Mouse (Mus musculus): ENCODE results near the gene Sacm1l. TPM values are rescaled to one million over a fixed set of nuclear protein-coding genes. Genes with fewer than 3 reads are reported as not detected.

Gene Sacm1l
- total and polyA plus RNA-seq, 3 experiments: 20.5 to 21.7 TPM; not detected in 1

DNA sequence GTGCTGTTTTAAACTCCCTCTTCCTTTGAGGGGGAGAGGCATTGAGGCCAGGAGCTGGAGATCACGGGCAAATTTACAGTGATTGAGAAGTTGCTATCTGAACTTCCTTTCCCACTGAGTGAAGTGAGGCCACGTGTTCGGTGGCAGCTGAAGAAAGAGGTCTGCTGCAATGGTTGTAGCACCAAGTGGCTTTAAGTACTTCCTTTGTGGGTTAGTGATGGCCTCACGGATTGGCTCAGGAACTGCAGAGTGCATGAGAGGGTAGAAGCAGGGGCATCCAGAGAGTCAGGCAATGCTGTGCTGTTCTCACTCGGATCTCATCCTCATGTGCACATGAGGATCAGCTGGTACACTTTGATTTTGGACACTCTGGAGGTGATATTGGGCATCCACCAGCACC, 31.7 kb upstream of the Sacm1l start:
- peaks cover 4 to 5% of the 10 kb centered on the region in 2 experiments for H3K36me3 ChIP-seq (ENCODE audit: control insufficient read depth in 1 of 2, insufficient read depth in 2 of 2, low read length in 2 of 2)
- no peak for DNase-seq (ENCODE audit: low read depth, low spot score)
- no peak overlapping the region for H3K27ac ChIP-seq (ENCODE audit: control insufficient read depth, low read depth, low read length)
- H3K9me3 ChIP-seq (replicated peaks; ENCODE audit: insufficient read depth, low read length): no peaks in the 10 kb centered on the region
- no peak overlapping the region for H3K4me3 ChIP-seq (ENCODE audit: control insufficient read depth in 1 of 2, insufficient read depth in 1 of 2, low read depth in 2 of 2, low read length in 2 of 2)
- H3K9ac ChIP-seq (ENCODE audit: control insufficient read depth, low read depth, low read length, poor library complexity, severe bottlenecking): no peak overlapping the region
- peaks cover 12% of the 10 kb centered on the region; the same call in 1 of the 2 replicates for H3K79me2 ChIP-seq (ENCODE audit: control insufficient read depth, insufficient read depth, low read length, poor library complexity)
- TF ChIP-seq SMC3 (IDR thresholded peaks at IDR 0.05; ENCODE audit: low read depth, low read length) (no peak), GABPA (IDR thresholded peaks at IDR 0.05; ENCODE audit: low read depth, low read length) (no peak), ZKSCAN1 (IDR thresholded peaks at IDR 0.05; ENCODE audit: low read depth, low read length) (no peak), POLR2AphosphoS2 (IDR thresholded peaks at IDR 0.05; ENCODE audit: low read length) (no peak), TBP (IDR thresholded peaks at IDR 0.05; ENCODE audit: low read depth, low read length) (no peak), USF1 (IDR thresholded peaks at IDR 0.05; ENCODE audit: low read depth, low read length) (no peak), CHD1 (IDR thresholded peaks at IDR 0.05; ENCODE audit: low read depth, low read length) (no peak), RCOR1 (IDR thresholded peaks at IDR 0.05; ENCODE audit: low read depth, low read length) (no peak), MYC (IDR thresholded peaks at IDR 0.05; ENCODE audit: low read depth, low read length) (no peak), MAZ (IDR thresholded peaks at IDR 0.05; ENCODE audit: low read depth, low read length) (no peak), UBTF (IDR thresholded peaks at IDR 0.05; ENCODE audit: borderline replicate concordance, insufficient read depth, low read depth, low read length) (no peak), MAX (IDR thresholded peaks at IDR 0.05; ENCODE audit: low read length) (no peak)
- H3K4me1 ChIP-seq (ENCODE audit: control insufficient read depth in 1 of 2, insufficient read depth in 2 of 2, low read length in 2 of 2): peaks cover 2% of the 10 kb centered on the region in 2 experiments; a peak in 2 of 4 replicates
- H3K27me3 ChIP-seq (ENCODE audit: control insufficient read depth in 1 of 2, insufficient read depth in 2 of 2, low read length in 2 of 2): no peaks in the 10 kb centered on the region

DNA sequence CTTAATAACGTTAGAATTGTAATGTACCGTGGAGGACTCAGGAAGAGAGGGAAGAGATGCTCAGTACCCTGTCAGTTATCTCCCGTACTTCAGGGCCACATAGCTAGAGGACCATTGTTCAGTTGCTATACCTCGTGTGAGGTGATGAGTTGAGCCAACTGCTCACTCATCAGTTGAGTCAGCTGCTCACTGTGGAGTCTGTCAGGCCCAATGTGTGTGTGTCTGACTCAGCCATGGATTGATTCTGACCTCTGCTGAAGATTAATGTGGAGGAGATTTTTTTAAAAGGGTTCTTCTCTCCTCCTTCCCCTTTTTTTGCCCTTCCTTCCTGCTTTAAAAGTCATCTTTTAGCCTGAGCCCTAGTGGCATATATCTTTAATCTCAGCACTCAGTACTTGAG, 29.1 kb upstream of the Sacm1l start:
- Histone ChIP-seq H3K9me3 (replicated peaks; ENCODE audit: insufficient read depth, low read length) (no peaks in the 10 kb centered on the region), H3K9ac (ENCODE audit: control insufficient read depth, low read depth, low read length, poor library complexity, severe bottlenecking) (no peak overlapping the region), H3K79me2 (ENCODE audit: control insufficient read depth, insufficient read depth, low read length, poor library complexity) (peaks cover 4% of the 10 kb centered on the region), H3K27ac (ENCODE audit: control insufficient read depth, low read depth, low read length) (no peak overlapping the region), H3K4me1 (ENCODE audit: control insufficient read depth in 1 of 2, insufficient read depth in 2 of 2, low read length in 2 of 2) (no peaks in the 10 kb centered on the region), H3K4me3 (ENCODE audit: control insufficient read depth in 1 of 2, insufficient read depth in 1 of 2, low read depth in 2 of 2, low read length in 2 of 2) (no peak overlapping the region), H3K27me3 (ENCODE audit: control insufficient read depth in 1 of 2, insufficient read depth in 2 of 2, low read length in 2 of 2) (no peaks in the 10 kb centered on the region), H3K36me3 (ENCODE audit: control insufficient read depth in 1 of 2, insufficient read depth in 2 of 2, low read length in 2 of 2) (peaks cover 0 to 5% of the 10 kb centered on the region in 2 experiments; a peak in 2 of 4 replicates)
- DNase-seq (ENCODE audit: low read depth, low spot score): no peak
- TF ChIP-seq MYC (IDR thresholded peaks at IDR 0.05; ENCODE audit: low read depth, low read length): no peak

GRCm38 (mm10) chr9:123503171-123503834, 26.3 kb upstream of the Sacm1l start:
- Histone ChIP-seq H3K4me3 (ENCODE audit: control insufficient read depth in 1 of 2, insufficient read depth in 1 of 2, low read depth in 2 of 2, low read length in 2 of 2) (no peak overlapping the region), H3K9me3 (replicated peaks; ENCODE audit: insufficient read depth, low read length) (no peaks in the 10 kb centered on the region), H3K9ac (ENCODE audit: control insufficient read depth, low read depth, low read length, poor library complexity, severe bottlenecking) (no peak overlapping the region), H3K4me1 (ENCODE audit: control insufficient read depth in 1 of 2, insufficient read depth in 2 of 2, low read length in 2 of 2) (no peaks in the 10 kb centered on the region; a peak in 1 of 4 replicates), H3K79me2 (ENCODE audit: control insufficient read depth, insufficient read depth, low read length, poor library complexity) (no peaks in the 10 kb centered on the region; the same call in 1 of the 2 replicates), H3K27me3 (ENCODE audit: control insufficient read depth in 1 of 2, insufficient read depth in 2 of 2, low read length in 2 of 2) (no peaks in the 10 kb centered on the region), H3K27ac (ENCODE audit: control insufficient read depth, low read depth, low read length) (no peak overlapping the region), H3K36me3 (ENCODE audit: control insufficient read depth in 1 of 2, insufficient read depth in 2 of 2, low read length in 2 of 2) (peaks cover 2 to 3% of the 10 kb centered on the region in 2 experiments)
- no peak for DNase-seq (ENCODE audit: low read depth, low spot score)
- TF ChIP-seq TBP (IDR thresholded peaks at IDR 0.05; ENCODE audit: low read depth, low read length) (no peak), KAT2A (conservative IDR thresholded peaks at IDR 0.05; ENCODE audit: low read depth, low read length) (no peak), CHD1 (IDR thresholded peaks at IDR 0.05; ENCODE audit: low read depth, low read length) (no peak), NRF1 (IDR thresholded peaks at IDR 0.05; ENCODE audit: insufficient read depth, low read depth, low read length, poor library complexity, severe bottlenecking) (no peak), E2F4 (IDR thresholded peaks at IDR 0.05; ENCODE audit: borderline replicate concordance, low read depth, low read length) (no peak), MYB (IDR thresholded peaks at IDR 0.05; ENCODE audit: low read depth, low read length) (no peak), SMC3 (IDR thresholded peaks at IDR 0.05; ENCODE audit: low read depth, low read length) (no peak), ZMIZ1 (IDR thresholded peaks at IDR 0.05; ENCODE audit: low read depth, low read length) (no peak), MYC (IDR thresholded peaks at IDR 0.05; ENCODE audit: low read depth, low read length) (no peak), CHD2 (IDR thresholded peaks at IDR 0.05; ENCODE audit: low read length) (no peak), ELF1 (IDR thresholded peaks at IDR 0.05; ENCODE audit: low read depth, low read length) (no peak), HCFC1 (IDR thresholded peaks at IDR 0.05; ENCODE audit: low read depth, low read length) (no peak), TAL1 (IDR thresholded peaks at IDR 0.05; ENCODE audit: low read length) (no peak), UBTF (IDR thresholded peaks at IDR 0.05; ENCODE audit: borderline replicate concordance, insufficient read depth, low read depth, low read length) (no peak), MXI1 (IDR thresholded peaks at IDR 0.05; ENCODE audit: low read depth, low read length) (no peak)
